Mouse (Mus musculus): ENCODE data around the gene Ptgds.

The Ptgds gene

DNA sequence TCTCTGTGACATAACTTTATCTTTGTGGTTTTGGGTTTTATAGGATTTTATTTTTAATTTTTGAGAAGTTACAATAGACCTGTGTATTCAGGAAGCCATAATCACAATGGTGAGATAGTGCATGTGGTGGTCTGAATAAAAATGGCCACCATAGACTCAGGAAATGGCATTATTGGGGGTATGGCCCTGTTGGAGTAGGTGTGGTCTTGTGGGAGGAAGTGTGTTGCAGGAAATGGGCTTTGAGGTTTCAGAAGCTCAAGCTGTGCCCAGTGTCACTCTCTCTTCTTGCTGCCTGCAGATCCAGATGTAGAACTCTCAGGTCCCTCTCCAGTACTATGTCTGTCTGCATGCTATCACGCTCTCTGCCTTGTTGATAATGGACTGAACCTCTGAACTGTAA, 10.7 kb upstream of the Ptgds start:
- DNase-seq (ENCODE audit: low spot score), result no peak

DNA sequence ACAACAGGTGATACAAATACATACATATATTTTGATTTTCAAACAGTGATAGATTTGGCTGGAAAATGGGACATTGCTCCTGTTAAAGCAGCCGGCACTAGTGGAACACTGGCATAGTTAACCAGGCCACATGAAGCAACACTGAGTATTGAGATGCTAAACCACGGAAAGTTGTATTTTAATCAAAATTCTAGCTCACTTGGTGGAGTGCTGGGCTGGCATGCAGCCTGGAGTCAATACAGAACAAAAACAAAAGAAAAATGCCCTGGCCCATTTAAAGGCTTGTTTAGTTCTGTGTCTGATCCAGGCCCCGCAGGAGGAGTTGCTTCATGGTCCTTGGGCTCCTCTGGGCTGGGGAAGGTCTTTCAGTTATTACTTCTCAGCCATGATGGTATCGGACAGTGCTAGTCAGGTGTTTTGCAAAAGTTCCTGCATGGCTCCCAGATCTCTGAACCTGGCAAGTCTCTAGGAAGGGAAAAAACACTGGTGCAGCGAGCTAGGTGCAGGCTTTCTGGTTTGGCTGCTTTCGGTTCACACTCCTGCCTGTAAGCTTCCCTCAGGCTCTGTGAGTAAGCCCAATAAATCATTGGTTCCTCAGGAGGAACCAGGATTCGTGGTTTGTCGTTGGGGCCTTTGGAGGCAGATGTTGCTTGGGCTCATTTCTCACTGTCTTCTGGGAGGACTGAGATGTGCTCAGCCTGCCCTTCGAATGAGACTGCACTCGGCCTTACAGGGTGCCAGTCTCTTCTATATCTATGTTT, 9.9 kb upstream of the Ptgds start:
- DNase-seq (ENCODE audit: low spot score), result no peak

DNA sequence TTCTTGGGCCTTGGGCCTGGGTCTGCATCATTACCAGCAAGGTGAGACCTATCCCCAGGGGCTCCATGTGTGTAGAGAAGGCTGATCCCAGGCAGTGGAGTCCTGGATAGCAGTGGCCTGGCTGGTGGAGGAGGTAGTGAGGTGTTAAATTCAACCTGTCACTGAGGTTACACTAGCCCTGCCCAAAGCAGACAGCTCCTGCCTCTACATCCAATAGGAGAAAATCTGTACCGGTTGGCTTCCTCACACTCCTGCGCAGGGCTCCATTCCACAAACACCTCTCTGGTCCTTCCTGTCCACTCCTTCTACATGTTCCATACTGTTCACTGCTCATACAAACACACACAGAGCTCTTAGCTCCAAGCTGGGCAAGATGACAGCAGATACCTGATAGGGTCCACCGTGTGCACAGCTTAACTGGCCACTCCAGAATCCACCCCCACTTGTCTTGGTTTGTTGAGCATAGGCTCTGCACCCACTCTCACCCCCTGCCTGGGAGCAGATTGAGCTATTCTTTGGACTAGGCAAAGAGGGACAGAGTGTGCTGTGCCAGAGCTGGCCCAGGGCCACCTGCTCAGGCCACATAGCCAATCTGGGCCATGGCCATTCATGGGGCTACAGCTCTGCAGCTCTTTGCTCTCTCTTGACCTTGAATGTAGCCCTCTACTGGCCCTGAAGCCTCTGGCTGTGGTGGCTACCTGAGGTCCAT, 8.3 kb upstream of the Ptgds start:
- no peak for DNase-seq (ENCODE audit: low spot score)

DNA sequence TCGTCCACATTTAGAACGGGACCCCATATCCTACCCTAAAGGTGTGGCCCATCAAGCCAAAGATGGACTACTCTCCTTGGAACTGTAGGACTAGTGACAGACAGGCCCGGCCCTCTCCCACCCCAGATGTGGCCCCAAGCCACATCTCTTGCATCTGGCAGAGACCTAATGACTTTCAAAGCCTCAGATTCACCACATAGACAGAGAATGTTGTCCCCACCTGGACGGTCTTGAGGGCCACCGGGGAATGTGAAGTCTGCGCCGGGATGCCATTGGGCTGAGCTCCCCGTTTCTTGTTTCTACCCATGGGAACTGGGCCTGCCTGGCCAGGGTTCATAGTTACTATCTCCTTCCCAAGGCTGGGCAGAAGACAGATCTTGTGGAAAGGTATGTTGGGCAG, 7.7 kb upstream of the Ptgds start:
- no peak for DNase-seq (ENCODE audit: low spot score)

DNA sequence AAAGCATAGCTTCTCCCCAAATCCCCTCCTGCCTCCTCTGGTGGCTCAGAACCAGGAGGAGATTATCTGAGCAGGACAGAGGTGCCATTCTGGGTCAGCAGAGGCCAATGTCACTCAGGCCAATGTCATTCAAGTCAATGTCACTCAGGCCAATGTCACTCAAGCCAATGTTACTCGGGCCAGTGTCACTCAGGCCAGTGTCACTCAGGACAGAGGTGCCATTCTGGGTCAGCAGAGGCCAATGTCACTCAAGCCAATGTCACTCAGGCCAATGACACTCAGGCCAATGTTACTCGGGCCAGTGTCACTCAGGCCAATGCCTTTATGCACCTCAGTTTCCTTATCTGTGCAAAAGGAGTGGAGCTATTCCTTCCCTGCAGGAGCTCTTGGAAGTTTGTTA, 2.7 kb upstream of the Ptgds start:
- DNase-seq (ENCODE audit: low spot score), result no peak

DNA sequence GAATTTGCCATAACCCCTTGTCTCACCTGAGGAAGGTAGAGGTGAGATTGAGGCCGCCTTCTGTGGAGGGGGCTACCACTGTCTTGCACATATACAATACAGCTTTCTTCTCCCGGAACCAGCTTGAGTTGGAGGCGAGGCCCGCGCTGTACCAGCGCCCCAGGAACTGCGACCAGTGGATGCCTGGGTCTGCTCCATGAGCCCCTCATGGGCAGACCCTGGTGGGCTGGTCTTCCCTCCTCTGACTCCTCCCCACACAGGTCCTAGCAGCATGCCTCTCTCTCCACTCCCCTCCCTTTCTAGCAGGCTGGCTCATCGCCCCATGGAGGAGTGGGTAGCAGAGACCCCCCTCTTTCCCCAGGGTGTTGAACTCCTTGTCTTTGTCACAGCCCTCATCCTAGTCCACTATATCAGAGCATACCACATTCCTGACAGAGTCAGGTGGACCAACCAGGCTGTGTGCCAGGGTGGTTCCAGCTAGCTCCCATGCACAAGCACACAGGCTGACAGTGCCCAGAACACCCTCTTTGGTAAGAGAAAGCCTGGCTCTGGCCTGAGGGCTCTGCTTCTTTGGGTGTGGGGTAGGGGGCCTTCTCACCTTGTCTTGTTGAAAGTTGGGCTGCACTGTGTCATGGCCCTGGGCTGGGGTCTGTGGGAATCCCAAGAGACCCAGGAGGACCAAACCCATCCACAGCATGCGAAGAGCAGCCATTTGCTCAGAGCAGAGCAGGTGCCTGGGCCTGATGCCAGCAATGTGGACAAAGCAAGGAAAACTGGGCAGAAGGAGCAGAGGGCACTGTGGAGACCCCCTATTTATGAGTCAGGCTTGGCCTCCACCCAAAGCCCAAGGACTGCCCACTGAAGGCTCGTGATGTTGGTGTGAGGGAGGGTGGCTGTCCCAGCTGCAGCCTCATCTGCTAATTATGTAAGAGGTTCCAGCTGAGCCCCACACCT, 607 bp downstream of the Ptgds start:
- DNase-seq (ENCODE audit: low spot score), result no peak

DNA sequence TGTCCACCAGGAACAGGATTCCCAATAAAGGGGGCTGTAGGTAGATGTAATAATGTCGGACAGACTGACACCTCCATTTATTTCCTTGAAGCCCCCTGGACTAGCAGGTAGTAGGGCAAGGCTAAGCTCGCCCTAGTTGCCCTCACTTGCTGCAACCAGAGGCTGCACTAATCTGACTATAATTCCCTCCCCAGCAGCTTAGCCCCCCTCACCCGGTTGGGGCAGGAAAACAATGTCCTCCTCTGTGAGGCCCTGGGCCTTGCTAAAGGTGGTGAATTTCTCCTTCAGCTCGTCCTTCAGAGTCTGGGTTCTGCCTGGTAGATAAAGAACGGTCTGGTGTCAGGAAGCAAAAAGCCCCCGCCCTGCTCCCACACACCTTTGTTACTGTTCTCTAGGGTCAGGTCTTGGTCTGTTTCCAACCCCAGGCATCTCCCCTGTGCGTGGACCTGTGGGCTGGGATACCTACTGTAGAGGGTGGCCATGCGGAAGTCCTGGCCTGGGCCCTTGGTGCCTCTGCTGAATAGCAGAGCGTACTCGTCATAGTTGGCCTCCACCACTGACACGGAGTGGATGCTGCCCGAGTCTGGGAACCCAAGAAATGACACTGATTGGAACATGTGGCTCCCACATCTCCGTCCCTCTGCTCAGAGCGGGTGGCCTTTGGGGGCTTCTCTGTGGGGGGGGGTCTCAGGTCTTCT, 2.1 kb downstream of the Ptgds start:
- DNase-seq (ENCODE audit: low spot score), result no peak

DNA sequence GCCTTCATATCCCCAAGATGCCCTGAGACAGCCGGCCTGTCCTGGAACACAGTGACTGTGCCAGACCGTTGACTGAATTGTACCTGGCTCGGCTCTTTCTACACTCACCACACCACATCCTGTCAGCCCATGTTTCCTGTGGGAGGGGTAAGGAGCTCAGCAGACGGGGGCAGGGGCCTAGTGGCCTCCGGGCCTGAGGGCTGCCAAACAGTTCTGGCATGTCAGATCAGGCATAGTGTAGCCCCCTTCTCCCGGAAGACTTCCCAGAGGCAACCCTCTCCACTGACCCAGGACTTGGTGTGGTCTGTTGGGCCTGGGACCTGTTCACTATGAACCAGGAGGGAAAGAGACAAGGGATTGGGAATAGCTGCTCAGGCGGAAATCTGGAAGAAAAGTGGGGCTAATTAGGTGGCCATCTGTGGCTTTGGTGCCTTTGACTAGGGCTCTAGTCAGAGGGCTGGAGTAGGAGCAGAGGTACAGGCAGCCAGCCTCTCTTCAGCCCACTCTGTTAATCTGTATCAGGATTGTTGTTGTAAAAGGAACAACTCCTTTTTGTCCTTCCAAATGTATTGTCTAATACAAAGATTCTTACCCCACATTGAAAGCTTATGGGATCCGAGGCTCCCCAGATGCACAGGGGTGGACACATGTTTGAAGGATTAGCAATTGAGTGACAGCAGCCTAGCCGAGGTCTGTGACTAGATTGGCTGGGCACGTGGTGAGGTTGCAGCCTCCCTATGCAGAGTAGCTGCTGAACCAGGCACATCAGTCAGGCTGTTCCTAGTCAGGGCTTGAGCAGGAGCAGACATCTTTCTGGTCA, 3.8 kb downstream of the Ptgds start:
- DNase-seq (ENCODE audit: low spot score), result no peak

DNA sequence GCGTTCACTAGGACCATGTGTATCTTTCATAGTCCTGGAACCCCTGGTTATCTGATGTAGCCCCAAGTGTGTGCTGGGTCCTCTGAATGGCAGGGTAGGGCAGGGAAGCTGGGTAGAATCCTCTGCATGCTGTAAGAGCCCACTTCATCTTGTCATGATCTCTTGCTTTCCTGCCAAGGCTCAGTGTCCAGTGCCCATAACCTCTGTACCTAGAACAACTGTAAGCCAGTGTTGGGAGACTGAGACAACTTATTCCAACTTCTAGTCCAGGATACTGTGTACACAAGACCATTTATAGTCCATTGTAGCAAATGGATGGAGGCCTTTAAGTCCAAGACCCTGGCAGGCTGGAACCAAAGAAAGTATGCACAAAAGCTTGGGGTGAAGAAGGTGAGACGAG, 4.6 kb downstream of the Ptgds start:
- no peak for DNase-seq (ENCODE audit: low spot score)

DNA sequence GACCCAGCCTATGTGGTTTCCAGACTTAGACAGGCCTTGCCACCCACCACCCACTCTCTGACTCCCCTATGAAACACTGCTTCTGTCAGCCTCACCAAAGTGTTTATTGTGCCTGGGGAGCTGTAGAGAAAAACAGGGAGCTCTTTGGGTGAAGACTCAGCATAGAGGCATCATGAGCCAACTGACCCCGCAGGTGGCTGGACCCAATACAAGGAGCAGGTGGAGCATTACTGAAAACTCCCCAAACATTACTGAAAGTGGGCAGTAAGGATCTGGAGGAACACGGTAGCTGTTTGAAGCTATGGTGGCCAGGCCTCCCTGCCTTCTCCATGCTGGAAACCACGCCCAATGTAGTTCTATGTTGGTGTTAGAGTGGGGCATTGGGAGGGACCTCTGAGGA, 6.2 kb downstream of the Ptgds start:
- DNase-seq (ENCODE audit: low spot score), result no peak

DNA sequence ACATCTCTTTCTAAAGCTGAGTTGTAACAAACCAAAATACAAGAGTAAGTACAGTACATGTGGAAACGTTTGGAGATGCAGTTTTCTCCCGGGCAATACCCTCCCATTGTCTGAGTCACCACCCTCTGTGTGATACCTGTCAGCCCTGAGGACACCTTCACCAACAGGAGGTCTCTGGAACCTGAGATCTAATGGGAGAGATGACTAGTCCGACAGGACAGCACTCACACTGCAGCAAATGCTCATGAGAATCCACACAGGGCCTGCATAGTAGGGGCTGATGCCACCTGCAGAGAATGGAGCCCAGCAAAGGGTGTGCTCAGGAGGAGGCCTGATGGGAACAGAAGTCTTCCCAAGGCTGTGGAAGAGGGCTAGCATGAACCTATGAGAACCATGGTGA, 8.4 kb downstream of the Ptgds start:
- no peak for DNase-seq (ENCODE audit: low spot score)

DNA sequence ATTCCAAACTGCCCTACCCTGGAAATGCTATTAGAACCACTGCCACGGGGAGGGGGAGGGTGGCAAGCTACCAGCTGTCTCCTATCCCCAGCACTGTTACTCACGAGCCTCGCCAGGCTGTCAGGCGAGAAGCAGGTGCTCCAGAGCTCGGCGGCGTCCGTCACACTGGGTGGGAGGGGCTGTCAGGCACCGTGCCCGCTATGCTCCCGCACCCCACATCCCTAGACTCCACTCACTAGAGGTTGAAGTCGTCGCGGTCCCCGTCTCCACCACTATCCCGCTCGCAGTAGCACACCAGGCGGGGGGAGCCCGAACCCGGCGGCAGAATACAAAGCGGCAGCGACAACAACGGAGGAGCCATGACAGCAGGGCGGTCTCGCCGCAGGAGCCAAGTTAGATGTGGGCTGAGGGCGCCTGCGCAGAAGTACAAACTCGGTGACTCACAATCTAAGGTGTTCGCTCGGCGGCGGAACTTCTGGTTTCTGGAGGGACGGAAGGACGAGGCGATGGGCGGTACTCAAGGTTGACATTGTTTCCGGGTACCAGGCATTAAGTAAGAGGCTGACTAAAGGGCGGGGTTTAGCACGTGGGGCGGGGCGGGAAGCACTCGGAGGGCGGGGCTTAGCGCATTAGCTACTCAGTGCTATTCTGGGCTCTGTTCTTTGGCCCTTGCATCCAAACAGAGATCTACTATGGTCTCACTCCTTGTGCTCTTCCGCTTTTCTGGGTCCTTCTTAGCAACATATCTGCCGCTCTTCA, 9.1 kb downstream of the Ptgds start, which contains the start of gene Paxx:
Gene Paxx, minus strand, starts transcription at position 544 of the 759 bp plus-strand sequence.
- DNase-seq (ENCODE audit: low spot score), result peak; percentile 95

DNA sequence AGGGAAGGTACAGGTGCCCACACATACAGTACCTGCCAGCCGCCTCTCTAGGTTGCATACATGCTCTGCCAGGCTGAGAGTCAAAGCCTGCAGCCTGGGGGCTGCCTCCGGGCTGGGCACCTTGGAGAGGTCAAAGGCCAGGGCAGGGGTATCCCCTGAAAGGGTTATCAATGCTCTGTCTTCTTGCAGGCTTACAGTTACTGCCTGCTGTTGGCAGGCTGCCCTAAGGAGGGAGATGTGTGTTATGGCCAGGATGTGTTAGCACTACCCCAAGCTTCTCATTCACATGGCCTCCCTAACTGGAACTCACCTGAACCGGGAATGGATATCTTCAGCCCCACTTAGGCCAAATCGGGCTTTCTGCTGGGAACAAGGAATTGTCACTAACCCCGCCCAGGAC, 9.7 kb downstream of the Ptgds start:
- no peak for DNase-seq (ENCODE audit: low spot score)

DNA sequence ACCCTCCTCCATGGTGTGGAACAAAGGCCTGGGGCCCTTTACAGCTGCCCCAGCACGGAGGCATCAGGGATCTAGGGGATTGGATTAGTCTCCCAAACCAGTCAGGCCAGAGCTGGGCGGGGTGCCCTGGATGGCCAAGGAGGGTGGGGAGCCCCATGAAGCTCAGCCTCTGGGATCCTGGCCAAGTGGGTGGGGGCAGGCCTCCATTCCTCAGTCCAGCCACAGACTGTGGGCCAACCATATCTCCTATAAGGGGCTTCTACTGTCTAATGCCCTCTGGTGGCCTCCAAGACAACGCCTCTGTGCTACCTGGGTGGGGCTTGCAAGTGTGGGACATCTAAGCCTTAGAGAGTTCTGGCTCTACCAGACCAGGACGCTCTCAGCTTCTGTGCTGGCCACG, 10.9 kb downstream of the Ptgds start:
- DNase-seq (ENCODE audit: low spot score), result no peak

DNA sequence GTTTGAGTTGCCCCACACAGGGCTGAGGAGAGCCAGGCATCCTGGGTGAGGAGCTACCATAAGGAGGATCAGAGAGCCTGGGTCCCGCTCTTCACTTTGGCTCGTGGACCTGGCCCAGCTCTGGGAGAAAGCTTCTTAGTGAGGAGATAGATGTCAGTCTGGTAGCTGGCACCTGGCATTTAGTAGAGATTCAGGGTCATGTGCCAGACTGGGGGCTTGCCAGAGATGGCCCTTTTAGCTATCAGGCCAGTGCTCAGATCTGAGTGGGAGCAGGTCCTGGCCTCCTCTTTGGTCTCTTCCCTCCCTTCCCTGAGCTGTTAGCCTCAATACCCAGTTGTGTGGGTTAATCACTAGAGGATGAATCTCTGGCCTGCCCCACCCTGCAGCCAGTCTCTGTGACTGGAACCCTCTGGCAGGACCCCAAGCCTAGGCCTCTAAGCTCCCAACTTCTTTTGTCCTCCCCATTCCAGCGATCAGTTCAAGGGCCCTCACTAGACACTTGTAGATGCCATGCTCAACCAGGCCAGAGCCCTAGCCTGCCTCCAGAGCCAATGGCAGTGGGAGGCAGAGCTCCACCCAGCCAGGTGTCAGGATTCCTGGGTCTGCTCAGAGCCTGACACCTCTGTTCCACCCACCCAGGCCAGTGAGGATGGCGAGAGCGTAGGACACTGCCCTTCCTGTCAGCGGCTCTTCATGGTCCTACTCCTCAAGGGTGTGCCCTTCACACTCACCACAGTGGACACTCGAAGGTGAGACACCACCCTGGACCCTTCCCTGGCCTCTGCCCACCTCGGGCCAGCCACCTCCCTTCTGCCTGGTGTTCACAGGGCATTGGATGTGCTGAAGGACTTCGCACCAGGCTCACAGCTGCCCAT, 12.6 kb downstream of the Ptgds start:
- DNase-seq (ENCODE audit: low spot score), result no peak

DNA sequence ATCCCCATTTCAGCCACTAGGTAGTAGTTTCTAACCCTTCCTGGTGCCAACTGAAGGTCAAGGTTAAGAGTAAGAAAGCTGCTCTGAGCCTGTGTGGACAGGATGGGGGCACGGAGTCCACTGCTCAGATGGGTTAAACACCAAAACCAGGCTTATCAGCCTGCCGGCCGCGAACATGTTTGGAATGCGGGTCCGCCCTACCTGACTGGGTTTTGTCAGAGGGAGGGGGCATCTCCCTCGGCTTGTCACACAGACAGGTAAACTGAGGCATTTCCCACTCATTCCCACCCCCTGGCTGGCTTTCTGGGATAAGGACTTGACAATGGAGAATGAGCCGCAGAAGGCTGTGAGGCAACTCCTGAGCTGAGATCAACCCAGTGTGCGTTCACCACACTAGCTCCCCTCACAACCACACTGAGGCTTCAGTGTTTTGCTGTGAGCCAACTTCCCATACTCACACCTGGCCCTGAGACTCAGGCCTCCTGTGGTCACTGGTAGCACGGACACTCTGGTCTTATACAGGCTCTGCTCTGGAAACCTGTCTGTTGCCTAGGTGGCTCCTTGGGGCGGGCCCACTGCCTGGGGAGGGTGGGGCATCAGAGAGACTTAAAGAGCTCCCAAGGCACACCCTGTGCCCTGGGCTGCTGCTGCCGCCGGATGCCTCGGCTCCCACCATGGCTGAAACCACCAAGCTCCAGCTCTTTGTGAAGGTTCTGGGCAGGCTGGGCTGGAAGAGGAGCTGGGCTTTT, 13.5 kb downstream of the Ptgds start, which contains the start of gene Clic3:
Gene Clic3, plus strand, starts transcription at position 634 of the 749 bp plus-strand sequence.
- DNase-seq (ENCODE audit: low spot score), result no peak

DNA sequence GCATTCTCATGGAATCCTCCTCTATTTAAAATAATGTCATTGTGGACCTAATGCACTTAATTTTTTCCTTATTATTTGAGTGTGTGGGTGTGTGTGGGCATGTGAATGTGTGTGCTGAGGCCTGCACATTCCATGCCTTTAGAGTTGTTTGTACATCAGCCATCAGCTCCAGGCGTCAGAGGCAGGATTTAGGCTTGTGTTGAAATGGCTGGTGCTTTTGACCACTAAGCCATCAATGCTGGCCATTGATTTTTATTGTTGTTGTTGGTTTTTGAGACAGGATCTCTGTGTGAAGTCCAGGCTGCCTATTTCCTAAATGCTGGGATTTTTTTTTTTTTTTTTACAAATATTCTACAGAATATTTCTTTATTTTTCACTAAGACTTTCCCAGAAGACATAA, 16.9 kb downstream of the Ptgds start:
- DNase-seq (ENCODE audit: low spot score), result no peak

DNA sequence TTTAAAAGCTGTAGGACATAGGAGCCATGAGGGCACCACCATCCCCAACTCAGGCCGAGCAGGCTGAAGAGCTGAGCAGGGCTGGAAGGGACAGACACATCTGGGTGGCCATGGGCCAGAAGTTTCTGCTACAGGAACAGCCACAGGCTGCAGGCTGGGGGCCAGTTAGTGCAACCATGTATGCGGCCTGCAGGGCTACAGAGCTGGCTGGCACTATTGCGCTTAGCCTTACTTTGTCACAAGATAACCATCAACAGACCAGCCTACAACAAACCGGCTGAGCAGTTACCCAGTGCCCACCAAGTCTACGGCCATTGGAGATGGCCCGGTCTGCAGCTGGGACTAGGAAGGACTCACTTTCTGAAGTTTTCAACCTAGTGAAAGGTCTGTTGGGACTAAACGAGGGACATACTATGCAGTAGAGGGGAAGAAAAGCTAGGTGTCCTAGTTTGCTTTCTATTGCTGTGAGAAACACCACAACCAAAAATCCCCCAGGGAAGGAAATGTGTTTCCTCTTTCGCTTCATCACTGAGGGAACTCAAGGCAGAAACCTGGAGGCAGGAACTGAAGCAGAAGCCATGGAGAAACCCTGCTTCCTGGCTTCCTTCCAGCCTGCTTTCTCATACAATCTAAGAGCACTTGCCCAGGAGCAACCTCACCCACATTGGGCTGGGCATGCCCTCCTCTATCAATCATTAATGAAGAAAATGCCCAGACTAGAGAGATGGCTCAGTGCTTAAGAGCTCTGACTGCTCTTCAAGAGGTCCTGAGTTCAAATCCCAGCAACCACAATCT, 18.8 kb downstream of the Ptgds start:
- DNase-seq (ENCODE audit: low spot score), result no peak
